Mouse (Mus musculus) cerebral cortex, adult 2 months (tissue): Measurements from ENCODE around the gene Siglece.

Source experiments
- WGBS: fragments of 180-500 bp; shearing (Covaris S2); methylation state at CpG from one replicate; pipeline ENCODE4 v1.1.7; 2018; 5-methylcytosine and 5-hydroxymethylcytosine counted together

The Siglece gene

GRCm38 (mm10) chr7:43625794-43626422 is 34.1 kb downstream of the Siglece start:
- 86% methylated on average over 8 of the region's 8 CpGs for WGBS

GRCm38 (mm10) chr7:43625065-43625464 is 34.9 kb downstream of the Siglece start:
- WGBS = 74% methylated on average over 3 of the region's 3 CpGs

DNA sequence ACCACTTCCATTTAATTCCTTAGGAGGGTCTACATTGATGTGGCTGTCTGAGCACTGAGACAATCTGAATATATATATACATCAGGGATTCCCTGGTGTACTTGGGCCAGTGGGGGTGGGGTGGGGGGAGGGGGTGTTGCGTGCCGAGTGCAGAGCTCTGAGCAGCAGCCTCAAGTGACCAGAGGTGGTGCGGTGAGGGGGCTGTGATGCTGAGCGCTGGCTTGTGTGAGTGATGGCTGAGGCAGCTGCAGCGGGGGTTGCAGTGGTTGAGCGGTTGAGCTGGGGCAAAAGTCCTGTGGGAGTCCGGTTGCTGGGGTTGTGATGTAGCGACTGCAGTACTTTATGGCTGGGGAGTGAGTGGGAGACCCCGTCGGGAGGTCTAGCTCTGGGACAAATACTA is 36.1 kb downstream of the Siglece start:
- WGBS = 16% methylated on average over 10 of the region's 10 CpGs

DNA sequence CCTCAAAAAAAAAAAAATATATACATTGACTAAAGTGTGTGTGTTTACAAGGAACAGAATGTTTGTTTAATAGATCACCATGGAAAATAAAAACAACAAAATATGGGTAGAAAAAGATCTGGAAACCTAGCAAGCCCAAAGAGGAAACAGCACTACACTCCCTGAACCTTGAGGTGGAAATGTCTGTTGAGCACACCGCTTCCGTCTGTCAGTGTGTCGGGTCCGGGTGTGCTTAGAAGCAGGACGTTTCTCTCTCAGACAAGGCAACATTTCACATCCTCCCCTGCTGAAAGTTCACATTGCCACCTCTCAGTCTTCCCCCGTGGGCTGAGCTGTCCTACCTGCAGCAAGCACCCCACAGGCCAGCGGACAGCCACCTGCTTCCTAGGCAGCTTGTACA is 37.0 kb downstream of the Siglece start:
- WGBS = 79% methylated on average over 7 of the region's 7 CpGs

GRCm38 (mm10) chr7:43613816-43614551 is 46.0 kb downstream of the Siglece start:
- WGBS = 89% methylated on average over 14 of the region's 14 CpGs

DNA sequence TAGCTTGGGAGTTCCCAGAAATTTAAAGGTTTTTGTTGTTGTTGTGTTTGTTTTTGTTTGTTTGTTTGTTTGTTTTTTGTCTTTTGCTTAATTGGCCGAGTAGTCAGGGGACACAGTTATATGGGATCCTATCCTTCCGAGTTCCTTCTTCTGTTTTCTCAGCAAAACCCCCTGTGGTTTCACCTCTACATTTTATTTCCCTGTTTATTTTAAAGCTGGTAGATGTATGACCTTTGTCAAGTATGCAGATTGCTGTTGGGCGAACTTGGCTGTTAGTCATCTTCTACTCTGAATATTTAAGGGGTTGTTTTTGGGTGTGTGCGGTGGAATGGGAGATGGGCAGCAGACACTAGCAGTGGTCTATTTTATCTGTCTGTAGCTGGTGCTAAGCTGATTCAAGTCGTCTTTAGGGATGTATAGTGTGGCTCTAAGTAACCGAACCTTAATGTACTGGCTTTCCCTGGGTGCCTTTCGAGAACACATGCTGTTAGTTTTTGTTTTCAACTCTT is 51.6 kb downstream of the Siglece start:
- 65% methylated on average over 7 of the region's 7 CpGs for WGBS

GRCm38 (mm10) chr7:43607743-43608287 is 52.1 kb downstream of the Siglece start:
- WGBS = 50% methylated on average over 5 of the region's 5 CpGs

DNA sequence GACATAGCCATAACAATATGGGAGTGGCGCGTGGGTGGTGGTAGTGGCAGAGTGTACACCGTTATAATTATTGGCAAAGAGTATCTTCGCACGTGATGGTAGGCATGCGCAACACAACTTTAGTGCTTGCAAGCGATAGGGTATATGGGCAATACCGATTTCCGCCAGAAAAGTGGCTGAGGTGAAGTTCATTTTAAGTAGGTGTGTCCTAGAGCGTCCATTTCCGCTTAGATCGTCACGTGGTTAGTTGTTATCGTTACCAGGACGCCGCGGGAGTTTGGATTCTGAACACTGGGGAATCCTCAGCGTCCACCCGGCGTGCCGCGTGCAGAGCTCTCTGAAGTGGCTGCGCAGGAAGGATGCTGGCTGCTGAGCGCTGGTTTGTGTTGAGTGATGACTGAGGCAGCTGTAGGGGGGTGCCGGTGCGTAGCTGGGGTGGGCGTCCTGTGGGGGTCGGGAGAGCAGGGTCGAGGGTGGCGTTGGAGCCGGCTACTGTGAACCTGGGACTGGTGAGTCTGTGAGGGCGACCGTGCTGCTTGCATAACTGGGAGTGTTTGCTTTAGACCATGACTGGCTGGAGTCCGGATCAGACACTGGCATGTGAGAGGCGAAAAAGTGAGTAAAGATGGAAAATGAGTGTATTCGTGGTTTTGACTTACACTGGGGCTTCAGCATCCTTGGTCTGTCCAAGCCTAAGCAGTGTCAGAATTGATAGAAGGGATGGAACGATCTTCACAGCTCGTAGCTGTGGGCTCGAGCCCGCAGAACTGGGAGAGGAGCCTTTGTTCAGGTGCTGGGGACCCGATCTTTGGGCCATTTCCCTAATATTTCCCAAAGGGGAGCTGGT is 52.8 kb downstream of the Siglece start, which contains the start of gene Zfp819:
Gene Zfp819 (plus strand): TSS at position 274 of the 847 bp plus-strand sequence.
- WGBS = 12% methylated on average over 41 of the region's 41 CpGs

DNA sequence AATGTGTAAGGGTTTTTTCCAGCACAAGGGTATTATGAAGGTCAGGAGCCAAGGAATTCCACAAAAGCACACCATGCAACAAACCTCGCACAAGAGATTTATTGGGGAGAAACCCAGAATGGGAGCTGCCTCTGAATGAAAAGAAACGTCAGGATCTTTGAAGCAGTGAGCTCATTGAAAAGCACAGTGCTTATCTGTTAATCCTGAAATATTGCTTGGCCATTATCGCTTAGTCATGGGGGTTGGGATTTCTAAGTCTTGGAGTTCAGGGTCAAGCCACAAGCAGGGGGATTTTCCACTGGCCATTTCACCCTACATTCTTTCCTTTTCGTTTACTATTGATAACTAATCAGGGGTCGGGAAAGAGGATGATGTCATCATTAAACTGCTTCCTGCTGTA is 58.1 kb downstream of the Siglece start:
- WGBS = 42% methylated on average over 5 of the region's 5 CpGs
